Comparison of ENCODE assay signal across 1 mouse cellular context in the genomic region with DNA sequence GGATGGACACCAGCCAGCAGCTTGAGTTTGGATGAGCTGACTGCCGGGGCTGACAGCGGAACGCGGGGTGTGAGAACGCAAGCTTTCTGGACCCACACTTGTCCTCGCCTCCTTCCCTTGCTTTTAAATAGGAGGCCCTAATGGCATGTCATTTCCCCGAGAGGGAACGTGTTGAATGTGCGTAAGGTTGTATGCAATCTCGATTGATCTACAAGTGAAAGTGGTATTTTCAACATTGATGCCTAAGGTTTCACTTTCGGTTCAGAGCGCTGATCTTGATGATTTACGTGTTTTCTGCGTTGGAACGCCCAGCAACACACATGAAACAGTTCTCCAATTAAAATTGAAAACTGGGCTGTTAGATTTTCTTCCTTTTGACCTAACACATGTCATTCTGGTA.
TF ChIP-seq lines count a peak whose summit lies in the region.

No protein-coding gene starts in this region.

TF ChIP-seq in MEL, 35 proteins besides CTCF, POLR2A, EP300 and RAD21 (continued from another document):
- TF ChIP-seq CHD1 (IDR thresholded peaks at IDR 0.05; ENCODE audit: low read depth, low read length) (0 out of 2 replicates have a peak, but pooled peaks have one; percentile 82), BHLHE40 (IDR thresholded peaks at IDR 0.05; ENCODE audit: borderline replicate concordance, low read depth, low read length) (no peak), POLR2AphosphoS5 (IDR thresholded peaks at IDR 0.05; ENCODE audit: borderline replicate concordance, low read depth, low read length) (no peak), UBTF (IDR thresholded peaks at IDR 0.05; ENCODE audit: borderline replicate concordance, insufficient read depth, low read depth, low read length) (no peak), GABPA (IDR thresholded peaks at IDR 0.05; ENCODE audit: low read depth, low read length) (no peak), MXI1 (IDR thresholded peaks at IDR 0.05; ENCODE audit: low read depth, low read length) (peak; percentile 90), NRF1 (IDR thresholded peaks at IDR 0.05; ENCODE audit: insufficient read depth, low read depth, low read length, poor library complexity, severe bottlenecking) (no peak), ZMIZ1 (IDR thresholded peaks at IDR 0.05; ENCODE audit: low read depth, low read length) (no peak), MEF2A (IDR thresholded peaks at IDR 0.05; ENCODE audit: extremely low read depth, insufficient replicate concordance, low read depth, low read length, poor library complexity, severe bottlenecking) (no peak), TBP (IDR thresholded peaks at IDR 0.05; ENCODE audit: low read depth, low read length) (no peak), SIN3A (IDR thresholded peaks at IDR 0.05; ENCODE audit: low read length) (peak; percentile 96), RCOR1 (IDR thresholded peaks at IDR 0.05; ENCODE audit: low read depth, low read length) (no peak), MAX (IDR thresholded peaks at IDR 0.05; ENCODE audit: low read length) (no peak), JUND (IDR thresholded peaks at IDR 0.05; ENCODE audit: low read depth, low read length) (no peak)
